Mouse (Mus musculus): ENCODE results near the gene Sec1.

GRCm38 (mm10) chr7:45712022-45712757 lies 18.0 kb upstream of the Sec1 start:
- TF ChIP-seq CTCF (IDR thresholded peaks at IDR 0.05; ENCODE audit: extremely low read depth, insufficient read depth, insufficient read length, insufficient replicate concordance): no peak
- no peak for TF ChIP-seq POLR2A (IDR thresholded peaks at IDR 0.05; ENCODE audit: low read depth, low read length)
